Mouse (Mus musculus) ovary, postnatal 36 days (tissue): ENCODE results near the gene Gm11084.
"Not testable (repeated sequence)": the region's sequence is repeated elsewhere in the genome, so short reads cannot be mapped to it uniquely, and the experiment has no call there.

Source experiments
- DNase-seq: peaks from one replicate; pipeline ENCODE4 v3.0.0; 2022; ENCODE audit warnings: low spot score, mixed read lengths

Gm11084 gene

DNA sequence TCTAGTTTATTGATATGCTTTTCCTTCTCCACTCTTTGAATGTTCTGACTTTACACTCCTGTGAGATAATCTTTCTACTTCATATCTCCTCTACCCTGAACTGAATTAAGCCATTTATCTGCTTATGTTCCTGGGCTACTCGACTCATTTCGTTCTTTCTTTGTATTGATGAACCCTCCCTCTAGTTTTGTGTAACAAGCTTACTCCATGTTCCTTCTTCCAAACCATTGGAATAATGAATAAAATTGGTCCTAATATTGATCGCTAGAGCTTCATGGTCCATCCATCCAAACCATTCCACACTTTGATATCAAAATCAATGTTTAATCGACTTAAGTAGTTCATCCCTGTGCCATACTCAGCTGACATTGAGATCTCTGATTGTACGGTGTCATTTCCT is at the start of gene Gm11084:
Gene Gm11084 (minus strand): TSS at position 101 of the 400 bp plus-strand sequence.
- DNase-seq: no peak

DNA sequence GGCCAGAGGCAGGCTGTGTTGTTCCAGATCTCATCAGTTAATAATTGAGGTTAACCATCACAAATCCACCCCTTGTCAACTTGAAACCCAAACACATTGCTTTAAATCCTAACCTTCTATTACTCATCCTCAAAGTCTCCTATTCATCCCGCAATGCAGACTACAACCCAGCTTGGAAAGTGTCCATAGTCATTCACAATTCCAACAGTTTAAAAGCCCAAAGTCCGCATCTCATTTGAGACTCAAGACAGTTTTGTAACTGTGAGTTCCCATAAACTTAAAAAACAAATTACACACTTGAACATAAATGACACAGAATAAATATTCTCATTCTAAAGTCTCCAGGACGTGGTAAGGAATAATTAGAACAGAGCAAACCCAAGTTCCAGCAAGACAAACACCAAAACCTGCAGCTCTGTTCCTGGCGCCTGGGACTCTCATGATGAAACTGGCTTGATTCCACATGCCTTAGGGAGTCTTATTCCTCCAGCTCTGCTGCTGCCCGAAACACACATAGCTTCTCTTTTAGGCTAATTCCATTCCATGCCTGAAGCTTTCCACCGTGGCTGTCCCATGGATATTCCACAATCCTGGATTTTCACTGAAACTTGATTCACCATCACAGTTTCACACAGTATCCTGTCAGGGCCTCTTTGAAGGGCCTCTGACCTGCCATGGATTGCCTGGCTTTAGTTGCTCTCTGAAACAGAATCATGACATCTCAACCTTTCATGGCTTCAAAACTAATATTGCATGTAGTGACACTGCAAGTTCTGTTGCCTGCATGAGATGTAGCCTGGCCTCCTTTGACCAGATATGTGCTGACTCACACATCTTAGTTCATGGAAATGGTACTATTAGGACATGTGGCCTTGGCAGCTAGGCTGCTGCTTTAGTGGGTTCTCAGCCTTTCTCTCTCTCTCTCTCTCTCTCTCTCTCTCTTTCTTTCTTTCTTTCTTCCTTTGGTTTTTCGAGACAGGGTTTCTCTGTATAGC is 44.8 kb upstream of the Gm11084 start:
- no peak for DNase-seq

DNA sequence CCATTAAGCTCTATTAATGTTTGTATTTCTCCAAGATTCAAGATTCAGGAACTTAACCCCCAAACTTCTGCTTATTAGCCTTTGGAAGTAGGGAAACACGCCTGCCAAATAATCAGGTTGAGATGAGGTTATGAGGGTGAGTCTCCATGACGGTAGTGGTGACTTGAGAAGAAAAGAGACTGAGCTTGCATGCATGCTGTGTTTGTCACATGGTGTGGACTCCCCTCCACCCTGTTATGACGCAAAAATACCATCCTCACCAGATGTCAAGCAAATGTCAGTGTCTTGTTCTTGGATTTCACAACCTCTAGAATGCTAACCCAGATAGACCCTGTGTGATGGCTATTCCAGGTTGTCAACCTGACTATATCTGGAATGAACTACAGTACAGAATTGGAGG is 43.3 kb upstream of the Gm11084 start:
- DNase-seq: no peak

DNA sequence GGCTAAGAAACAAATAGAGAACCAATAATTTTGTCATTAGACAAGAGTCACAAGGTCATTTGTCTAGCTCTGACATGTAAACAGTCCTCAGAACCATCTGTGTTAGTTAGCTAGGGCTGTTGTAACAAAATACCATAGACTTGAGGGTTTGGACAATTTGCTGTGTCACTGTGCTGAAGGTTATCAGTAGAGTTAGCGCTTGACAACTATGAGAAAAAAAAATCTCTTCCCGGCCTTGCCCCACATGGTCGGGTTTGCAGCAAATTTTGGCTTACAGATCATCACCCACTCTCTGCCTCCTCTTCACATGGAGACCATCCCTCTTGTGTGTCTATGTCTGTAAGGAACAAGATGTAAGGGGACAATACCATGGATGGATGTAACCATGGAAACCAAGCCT is 41.5 kb upstream of the Gm11084 start:
- DNase-seq: no peak

DNA sequence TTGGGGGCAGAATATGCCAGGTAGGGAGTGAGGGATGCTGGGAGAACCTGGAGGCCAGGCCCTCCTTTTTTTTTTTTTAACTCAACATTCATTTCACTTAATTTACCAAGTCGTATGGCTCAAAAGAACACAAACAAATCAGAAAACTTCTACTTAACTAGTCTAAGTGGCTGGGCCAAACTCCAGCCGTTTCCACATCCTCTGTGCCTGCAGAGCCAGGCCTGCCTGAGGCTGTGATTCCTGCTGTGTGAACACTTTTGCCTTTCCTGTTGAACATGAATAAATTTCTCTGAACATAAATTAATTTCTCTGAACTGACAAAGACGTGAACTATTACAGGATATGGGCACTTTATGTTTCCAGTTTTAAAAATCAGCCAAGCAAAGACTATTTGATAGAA is 40.6 kb upstream of the Gm11084 start:
- no peak for DNase-seq

DNA sequence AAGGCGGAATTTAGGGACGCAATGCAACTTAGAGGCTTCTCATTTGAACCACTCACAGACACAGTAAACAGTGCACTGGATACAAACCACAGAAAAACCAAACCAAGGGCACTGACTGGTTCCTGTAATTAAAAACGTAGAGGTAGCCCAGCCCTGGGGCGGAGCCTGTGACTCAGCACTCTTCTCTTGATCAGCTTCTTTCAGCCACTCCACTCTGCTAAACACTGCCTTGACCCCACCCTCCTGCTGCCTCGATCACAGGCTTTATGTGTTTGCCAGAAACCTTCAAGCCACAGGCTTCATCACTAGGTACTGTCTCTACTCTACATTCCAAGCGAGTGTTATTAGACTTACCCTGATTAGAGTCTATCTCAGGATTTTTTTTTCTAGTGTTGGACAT is 37.3 kb upstream of the Gm11084 start:
- DNase-seq: no peak

DNA sequence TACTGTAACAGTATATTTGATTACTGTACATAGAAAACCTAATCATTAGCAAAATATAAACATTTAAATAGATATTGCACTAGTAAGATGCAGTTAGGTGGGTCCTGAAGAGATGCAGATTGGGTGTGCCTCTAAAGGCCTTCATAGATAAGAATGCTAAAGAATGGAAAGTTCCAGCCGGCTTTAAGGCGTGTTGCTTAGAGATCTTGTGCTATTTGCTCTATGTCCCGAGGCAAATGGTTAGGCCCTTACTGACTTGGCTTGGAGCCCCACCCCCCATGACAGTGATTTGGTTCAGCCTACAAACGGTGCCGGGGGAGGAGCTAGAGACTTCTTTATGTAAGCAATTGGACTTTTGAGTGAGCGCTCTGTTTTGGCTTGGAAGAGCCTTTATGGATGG is 34.5 kb upstream of the Gm11084 start:
- DNase-seq: no peak

DNA sequence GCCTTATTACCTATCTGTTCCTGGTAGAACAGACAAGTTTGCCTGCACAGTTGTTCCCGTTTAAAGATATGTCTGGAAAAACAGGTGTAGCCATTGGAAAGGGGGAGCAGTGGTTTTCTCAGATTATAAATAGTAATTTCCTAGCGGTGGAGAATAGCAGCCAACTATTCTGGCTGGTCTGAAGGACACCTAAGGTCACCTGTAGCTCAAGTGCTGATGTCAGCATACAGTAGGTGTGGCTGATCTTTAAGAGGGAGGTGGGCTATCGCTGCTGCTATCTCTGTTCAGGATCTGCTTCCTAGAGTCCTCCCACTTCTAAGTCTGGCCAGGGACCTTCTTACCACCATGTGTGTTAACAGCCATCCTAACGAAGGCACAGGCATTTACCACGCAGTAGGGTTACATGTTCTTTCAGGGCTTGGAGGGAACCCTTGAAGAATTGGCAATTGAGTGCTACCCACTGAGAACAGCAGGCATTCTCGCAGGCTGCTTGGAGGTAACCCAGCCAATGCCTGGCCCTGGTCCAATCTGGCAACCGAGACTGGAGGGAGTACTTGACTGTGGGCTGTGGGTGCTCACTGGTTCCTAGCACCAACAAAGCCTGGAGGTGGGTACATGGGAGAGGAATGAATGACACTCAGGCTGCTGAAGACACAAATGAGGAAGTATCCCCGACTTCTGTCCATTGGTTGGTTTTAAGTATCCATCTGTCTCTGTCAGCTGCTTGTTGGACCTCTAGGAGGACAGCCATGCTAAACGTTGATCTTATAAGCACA is 33.0 kb upstream of the Gm11084 start:
- DNase-seq: peak; percentile 69

DNA sequence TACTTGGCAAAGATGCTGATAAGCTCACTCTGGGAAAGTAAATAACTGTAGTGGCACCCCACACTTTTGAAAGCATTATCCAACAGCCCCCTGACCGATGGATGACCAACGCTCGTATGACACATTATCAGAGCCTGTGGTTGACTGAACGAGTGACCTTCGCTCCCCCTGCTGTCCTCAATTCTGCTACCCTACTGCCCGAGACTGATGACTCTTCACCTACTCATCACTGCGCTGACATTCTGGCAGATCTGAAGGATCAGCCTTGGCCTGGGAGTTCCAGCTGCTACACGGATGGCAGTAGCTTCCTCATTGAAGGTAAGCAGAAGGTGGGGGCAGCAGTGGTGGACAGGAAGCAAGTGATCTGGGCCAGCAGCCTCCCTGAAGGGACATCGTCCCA is 27.5 kb upstream of the Gm11084 start:
- DNase-seq: not testable (repeated sequence)

DNA sequence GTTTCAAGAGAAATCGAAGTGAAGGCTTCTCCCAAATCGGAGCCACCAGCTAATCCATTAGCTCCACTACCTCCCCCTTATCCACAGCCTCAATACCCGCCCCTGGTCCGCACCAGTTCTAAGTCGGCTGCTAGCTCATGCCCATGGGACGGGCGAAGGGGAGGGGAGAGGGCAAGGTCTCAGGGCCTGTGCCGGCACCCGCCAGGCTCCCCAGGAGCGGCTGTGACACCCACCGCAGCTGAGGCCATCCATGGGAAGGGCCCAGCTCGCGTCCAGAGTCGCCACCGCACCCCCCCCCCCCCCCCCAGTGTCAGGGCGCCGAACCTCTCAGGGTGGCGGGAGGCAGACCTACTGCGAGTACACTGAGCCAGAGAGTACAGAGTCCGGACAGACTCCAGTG is 26.1 kb upstream of the Gm11084 start:
- DNase-seq: no peak

DNA sequence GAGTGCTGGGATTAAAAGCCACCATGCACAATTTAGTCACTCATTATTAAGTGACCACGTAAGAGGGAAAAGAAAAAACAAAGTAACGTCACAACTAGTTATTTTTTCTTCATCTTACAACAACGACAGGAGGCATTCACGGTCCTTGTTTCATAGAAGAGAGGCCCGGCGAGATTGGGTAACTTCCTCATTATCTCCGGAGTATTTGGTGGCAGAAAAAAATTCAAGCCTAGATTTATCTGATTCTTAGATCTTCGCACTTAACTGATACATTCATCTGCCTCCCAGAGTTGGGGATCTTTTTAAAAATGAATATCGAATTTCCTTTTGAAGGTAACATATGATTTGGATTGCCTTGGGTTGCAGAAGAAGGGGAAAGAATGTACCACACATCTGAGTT is 21.0 kb upstream of the Gm11084 start:
- DNase-seq: no peak

DNA sequence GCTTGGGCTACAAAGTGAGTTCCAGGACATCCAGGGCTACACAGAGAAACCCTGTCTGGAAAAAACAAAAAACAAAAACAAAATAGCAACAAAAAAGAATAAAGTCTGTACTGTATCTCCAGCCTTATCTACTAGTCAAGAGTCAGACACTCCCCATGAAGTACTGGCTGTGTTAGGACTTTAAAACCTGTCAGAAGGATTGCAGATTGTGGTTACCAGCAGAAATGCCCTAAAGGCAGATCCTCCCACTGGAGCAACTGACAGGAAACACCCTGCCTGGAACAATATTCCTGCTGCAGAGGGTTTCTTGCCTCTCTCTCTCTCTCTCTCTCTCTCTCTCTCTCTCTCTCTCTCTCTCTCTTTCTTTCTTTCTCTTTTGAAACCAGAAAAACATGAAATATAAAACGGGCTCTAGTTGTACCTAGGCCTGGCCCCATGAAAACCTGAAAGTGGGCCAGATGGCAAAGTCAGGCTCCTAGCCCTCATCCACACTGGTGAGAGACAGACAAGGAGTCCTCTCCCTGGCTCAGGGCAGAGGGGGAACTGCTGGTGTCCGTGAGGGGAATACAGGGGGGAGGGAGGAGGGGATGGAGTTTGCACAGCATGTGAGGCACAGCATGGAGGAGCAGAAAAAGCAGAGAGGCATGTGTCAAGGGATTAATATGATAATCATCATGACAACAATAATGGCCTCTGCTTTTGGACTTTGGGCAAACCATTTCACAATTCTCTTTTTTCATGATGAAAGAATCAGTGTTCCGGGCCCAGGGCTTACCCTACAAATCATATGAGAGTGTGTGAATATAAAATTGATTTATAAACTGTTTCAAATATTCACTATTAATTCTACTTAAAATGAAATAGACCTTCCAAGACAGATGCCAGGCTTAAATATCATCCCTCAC is 19.3 kb upstream of the Gm11084 start:
- DNase-seq: no peak

DNA sequence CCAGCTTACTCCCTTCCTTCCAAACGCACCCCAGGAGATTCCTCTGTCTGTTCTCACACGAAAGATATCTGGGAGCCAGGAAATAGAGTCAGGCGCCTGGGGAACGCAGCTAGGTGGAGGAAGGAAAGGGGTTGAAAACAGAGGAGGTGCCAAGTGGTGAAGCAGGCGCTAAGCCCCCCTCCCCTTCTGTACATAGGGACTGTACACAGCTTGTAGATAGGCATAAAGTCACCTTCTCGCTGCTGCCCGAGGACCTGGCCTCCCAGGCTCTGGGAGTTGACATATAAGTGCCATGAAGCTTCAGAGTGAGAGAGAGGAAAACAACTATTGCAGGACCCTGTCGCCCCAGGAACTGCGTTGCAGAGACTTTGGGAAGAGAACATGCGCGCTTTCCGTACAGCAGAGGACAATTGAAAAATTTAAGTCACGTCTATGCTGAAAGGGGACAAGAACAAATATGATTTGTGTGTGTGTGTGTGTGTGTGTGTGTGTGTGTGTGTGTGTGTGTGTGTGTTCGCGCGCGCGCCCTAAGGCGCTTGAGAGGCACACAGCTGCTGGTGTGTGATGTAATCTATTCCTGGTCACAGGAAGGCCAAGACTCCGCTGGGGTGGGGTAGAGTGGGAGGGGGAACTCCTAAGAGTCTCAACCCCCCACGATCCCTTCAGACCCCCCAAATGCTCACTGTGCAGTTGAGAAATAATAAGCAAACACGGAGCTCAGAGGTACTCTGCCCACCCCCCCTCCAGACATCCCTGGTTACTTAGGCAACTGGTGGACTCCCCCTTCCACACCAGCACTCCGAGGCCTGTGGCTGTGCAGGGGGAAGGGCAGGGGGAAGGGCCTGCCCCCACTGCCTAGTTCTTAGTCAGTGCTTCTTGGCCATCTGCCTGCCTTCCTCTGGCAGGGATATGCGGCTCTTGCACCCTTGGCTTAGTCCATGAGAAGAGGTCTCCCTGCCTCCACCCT is 17.5 kb upstream of the Gm11084 start:
- peak; percentile 79 for DNase-seq

DNA sequence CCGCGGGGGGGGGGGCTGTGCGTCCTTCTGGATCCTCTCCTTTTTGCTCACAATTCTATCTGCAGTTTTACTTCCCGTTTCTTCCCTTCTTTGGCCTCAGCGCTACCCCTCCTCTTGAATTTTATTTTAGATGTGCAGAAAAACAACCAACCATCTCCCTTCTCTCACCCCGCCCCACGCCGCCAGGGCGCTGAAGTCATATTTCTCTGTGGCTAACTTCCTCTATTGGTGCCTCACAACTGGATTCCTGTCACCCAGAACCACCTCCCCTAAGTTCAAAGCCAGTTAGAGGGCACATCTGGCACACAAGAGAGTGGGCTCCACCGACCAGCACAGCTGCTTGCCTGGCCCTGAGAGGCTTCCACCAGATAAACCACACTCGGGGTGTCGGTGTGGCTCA is 16.5 kb upstream of the Gm11084 start:
- peak; percentile 38 for DNase-seq

DNA sequence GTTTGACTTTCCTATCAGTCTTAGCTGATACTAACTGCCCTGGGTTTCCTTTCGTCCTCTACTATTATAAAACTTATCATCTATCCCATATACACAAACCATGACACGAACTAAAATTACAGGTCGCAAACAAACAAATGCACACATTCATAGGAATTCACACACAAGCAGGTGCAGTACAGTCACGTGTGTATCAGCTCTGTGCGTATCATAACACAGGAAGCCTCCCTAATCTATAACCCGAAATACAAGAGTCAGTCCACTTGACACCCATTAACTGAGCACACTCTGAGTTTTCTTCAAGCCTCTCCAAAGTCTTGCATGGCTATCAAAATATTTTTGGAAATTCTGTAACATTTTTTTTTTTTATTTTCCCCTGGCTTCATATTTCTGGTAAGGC is 15.9 kb upstream of the Gm11084 start:
- no peak for DNase-seq

DNA sequence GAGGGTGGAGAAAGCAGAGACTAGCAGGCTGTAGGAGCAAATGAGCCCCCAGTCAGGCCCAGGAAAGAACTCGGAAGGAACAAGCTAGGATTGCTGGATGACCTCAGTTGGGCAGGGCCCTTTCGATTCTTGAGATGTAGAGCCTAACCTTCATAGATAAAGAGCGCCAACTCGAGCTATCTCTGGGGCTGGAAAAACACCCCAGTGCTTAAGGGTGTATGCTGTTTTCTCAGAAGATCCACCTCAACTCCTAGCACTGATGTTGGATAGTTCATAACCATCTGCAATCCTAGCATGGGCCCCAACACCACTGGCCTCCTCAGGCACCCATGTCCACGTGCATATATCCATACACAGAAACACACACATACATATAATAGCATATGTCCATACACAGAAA is 15.5 kb upstream of the Gm11084 start:
- no peak for DNase-seq

DNA sequence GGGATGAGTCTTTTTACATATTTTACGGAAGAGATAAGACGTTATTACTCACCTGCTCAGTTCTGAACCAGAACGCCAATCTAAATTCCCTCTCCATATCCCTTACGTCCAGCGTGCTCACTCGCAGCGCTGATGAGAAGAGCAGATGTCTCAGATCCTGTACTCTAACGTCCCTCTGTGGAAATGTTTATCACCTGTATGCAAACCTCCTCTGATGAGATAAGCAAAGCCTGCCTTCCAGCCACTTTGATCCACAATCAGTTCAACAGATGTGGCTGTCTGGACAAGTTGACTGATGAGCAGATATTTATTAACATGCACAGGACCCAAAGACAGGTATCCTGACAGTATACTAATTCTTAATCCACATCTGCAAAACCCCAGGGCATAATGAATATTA is 13.7 kb upstream of the Gm11084 start:
- no peak for DNase-seq

DNA sequence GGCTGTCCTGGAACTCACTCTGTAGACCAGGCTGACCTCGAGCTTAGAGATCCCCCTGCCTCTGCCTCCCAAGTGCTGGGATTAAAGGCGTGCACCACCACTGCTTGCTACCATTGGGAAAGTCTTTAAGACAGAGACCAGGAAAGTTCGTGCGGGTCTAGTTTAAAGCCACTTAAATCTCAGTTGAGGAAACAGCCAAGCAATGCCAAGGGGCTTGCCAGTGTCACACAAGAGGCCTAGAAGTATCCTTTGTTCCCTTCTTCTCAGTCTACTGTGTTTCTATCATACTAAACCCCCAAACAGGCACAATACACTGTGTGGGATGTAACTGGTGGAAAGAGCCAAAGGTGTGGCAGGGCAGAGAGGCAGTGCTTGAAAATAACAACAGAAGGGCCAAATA is 11.1 kb upstream of the Gm11084 start:
- DNase-seq: no peak

DNA sequence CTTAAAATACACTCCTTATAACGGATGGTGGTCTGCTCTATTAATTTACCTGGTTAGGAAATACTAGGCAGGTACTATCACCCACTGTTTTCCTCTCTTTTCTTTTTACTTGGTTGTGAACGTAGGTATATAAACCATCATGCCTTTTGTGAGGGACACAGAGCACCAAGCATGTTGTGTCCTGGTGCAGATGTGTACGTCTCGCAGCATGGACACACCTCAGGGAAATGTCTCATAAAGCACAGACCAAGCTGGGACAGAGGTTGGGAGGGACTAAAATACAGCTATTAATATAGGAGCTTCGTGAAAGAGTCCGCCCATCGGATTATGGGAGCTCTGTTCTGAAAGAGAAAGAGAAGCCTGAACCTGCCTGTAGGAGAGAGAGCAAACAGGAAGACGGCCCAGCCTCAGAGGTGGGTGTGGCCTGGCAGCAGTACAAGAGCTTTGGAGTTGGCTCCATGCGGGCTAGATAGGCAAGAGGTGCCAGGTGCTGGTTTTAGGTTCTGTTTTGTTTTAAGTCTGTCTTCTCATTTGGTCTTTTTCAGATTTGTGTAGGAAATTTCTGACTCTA is 10.4 kb upstream of the Gm11084 start:
- DNase-seq: peak; percentile 57

DNA sequence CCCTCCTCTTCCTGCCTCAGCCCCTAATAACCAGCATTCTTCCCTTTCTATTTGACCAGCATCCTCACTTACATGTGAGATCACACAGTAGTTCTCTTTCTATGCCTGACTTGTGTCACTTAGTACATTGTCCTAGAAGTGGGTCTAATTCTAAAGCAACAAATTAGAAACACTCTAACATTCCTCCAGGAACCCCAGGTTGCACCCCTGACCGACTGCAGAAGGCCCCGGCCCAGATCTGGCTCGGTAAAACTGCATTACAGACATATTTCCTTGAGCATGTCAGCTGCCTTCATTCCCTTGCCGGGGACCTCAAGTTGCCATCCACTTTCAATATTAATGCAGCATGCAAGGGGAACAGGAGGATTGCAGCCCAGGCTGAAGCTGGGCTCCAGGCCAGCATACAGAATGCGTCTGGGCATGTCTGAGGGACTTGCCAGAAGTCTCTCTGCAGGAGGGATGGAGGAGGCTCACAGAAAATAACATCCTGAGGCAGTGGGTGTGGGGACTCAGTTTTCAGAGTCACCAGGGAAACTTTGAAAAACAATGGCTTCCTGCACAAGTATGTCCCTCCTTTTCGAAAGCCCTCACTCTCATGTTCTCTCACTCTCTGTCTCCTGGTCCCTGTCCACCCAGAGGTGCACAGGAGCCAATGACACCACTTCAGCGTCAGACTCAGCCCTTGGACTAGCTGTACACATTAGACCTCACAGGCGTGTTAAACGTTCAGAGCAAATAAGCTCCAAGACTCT is 9.0 kb upstream of the Gm11084 start:
- peak; percentile 63 for DNase-seq
